Mouse (Mus musculus) forebrain, embryonic 10.5 days (tissue): ENCODE results near the gene Wbp1. TPM values are rescaled to one million over a fixed set of nuclear protein-coding genes. Genes with fewer than 3 reads are reported as not detected.

Source experiments
- DNase-seq: peaks from one replicate; pipeline ENCODE4 v3.0.0-alpha.2; 2017; ENCODE audit warnings: low spot score; ENCODE audit errors: extremely low spot score
- H3K27ac ChIP-seq: fragments of 300-500 bp; sonication (generic); 2 replicates; pipeline ENCODE4 v1.5.1; 2016; ENCODE audit warnings: mild to moderate bottlenecking
- H3K27me3 ChIP-seq: fragments of 300-500 bp; sonication (generic); 2 replicates; pipeline ENCODE4 v1.6.1; 2016; ENCODE audit warnings: mild to moderate bottlenecking; ENCODE audit not compliant: poor library complexity, severe bottlenecking
- H3K36me3 ChIP-seq: fragments of 300-500 bp; sonication (generic); replicated peaks from 2 replicates; pipeline ENCODE4 v1.6.1; 2016; ENCODE audit warnings: mild to moderate bottlenecking, moderate library complexity
- H3K4me1 ChIP-seq: fragments of 300-500 bp; sonication (generic); 2 replicates; pipeline ENCODE4 v1.6.1; 2016
- H3K4me3 ChIP-seq: fragments of 300-500 bp; sonication (generic); 2 replicates; pipeline ENCODE4 v1.5.1; 2016; ENCODE audit warnings: mild to moderate bottlenecking, moderate library complexity
- H3K9me3 ChIP-seq: fragments of 300-500 bp; sonication (generic); 2 replicates; pipeline ENCODE4 v1.6.1; 2016; ENCODE audit warnings: mild to moderate bottlenecking, moderate library complexity
- WGBS: fragments of 180-500 bp; shearing (Covaris S2); methylation state at CpG from one replicate; pipeline ENCODE4 v1.1.7; 2016; 5-methylcytosine and 5-hydroxymethylcytosine counted together
- polyA plus RNA-seq: library from polyadenylated mRNA; unstranded; fragments of >200 nt; fragmentation: Nextera tagmentation; extraction: Ambion mirVana; gene quantifications from 2 replicates; pipeline ENCODE4 v1.2.1, GENCODE M21; 2016

Wbp1 gene
- polyA plus RNA-seq, 1 experiment from 2014 or later: 137 TPM

GRCm38 (mm10) chr6:83108762-83109668 lies 12.3 kb downstream of the Wbp1 start, which contains the start of gene Mrpl53:
Gene Mrpl53, plus strand, starts transcription at chr6:83109040.
- DNase-seq: peak; percentile 84
- WGBS: under 1% methylated on average over 76 of the region's 76 CpGs
- H3K9me3 ChIP-seq: no peaks in the 10 kb centered on the region

GRCm38 (mm10) chr6:83107566-83108400 lies 13.6 kb downstream of the Wbp1 start:
- peaks cover 37% of the 10 kb centered on the region for H3K4me1 ChIP-seq
- H3K4me3 ChIP-seq: peak overlapping the region; percentile 94
- peak; percentile 84 for DNase-seq
- H3K9me3 ChIP-seq: no peaks in the 10 kb centered on the region
- H3K27me3 ChIP-seq: peaks cover 8% of the 10 kb centered on the region
- WGBS: 31% methylated on average over 13 of the region's 13 CpGs
- H3K36me3 ChIP-seq: peaks cover 22% of the 10 kb centered on the region
- peak overlapping the region; percentile 94 for H3K27ac ChIP-seq

More at GRCm38 (mm10) chr6:83108762-83109668, 12.3 kb downstream of the Wbp1 start, which contains the start of gene Mrpl53:
- peak within 1 kb of the TSS; percentile 94 for H3K4me3 ChIP-seq
- H3K4me1 ChIP-seq: peaks cover 30% of the 10 kb centered on the region
- no peaks in the 10 kb centered on the region; the same call in 1 of the 2 replicates for H3K27me3 ChIP-seq
- H3K36me3 ChIP-seq: peaks cover 22% of the 10 kb centered on the region
- peak within 1 kb of the TSS; percentile 94 for H3K27ac ChIP-seq

GRCm38 (mm10) chr6:83104158-83104557 lies 17.2 kb downstream of the Wbp1 start:
- Histone ChIP-seq H3K9me3 (no peaks in the 10 kb centered on the region), H3K36me3 (peaks cover 9% of the 10 kb centered on the region), H3K4me3 (no peak overlapping the region), H3K4me1 (peaks cover 43% of the 10 kb centered on the region), H3K27me3 (peaks cover 28% of the 10 kb centered on the region), H3K27ac (no peak overlapping the region)
- 80% methylated on average over 4 of the region's 4 CpGs for WGBS
- DNase-seq: no peak

GRCm38 (mm10) chr6:83103130-83103650 lies 18.2 kb downstream of the Wbp1 start:
- Histone ChIP-seq H3K9me3 (no peaks in the 10 kb centered on the region), H3K4me1 (peaks cover 36% of the 10 kb centered on the region), H3K36me3 (peaks cover 9% of the 10 kb centered on the region), H3K27me3 (peaks cover 28% of the 10 kb centered on the region), H3K4me3 (peak overlapping the region; percentile 84), H3K27ac (no peak overlapping the region)
- WGBS: 34% methylated on average over 11 of the region's 11 CpGs
- DNase-seq: no peak

- no peaks in the 10 kb centered on the region for H3K9me3 ChIP-seq
- H3K4me1 ChIP-seq: peaks cover 27% of the 10 kb centered on the region
- peak overlapping the region; percentile 89 for H3K27ac ChIP-seq
- H3K27me3 ChIP-seq: peaks cover 28% of the 10 kb centered on the region
- peaks cover 4% of the 10 kb centered on the region; the same call in 1 of the 2 replicates for H3K36me3 ChIP-seq
- under 1% methylated on average over 74 of the region's 74 CpGs for WGBS
- peak overlapping the region; percentile 84 for H3K4me3 ChIP-seq
- DNase-seq: peak; percentile 79
Measured at GRCm38 (mm10) chr6:83101688-83102556, 19.4 kb downstream of the Wbp1 start.

- Histone ChIP-seq H3K36me3 (peaks cover 4% of the 10 kb centered on the region; the same call in 1 of the 2 replicates), H3K4me3 (peak within 1 kb of the TSS; percentile 84), H3K27me3 (peaks cover 31% of the 10 kb centered on the region), H3K9me3 (no peaks in the 10 kb centered on the region), H3K4me1 (peaks cover 27% of the 10 kb centered on the region), H3K27ac (peak within 1 kb of the TSS; percentile 89)
- under 1% methylated on average over 25 of the region's 25 CpGs for WGBS
- no peak for DNase-seq
Measured at GRCm38 (mm10) chr6:83101316-83101687, 20.1 kb downstream of the Wbp1 start, which contains the start of the genes Ccdc142 and Gm42688. Gene Ccdc142, plus strand, starts transcription at chr6:83101601. Gene Gm42688, plus strand, starts transcription at chr6:83101617.

- no peak overlapping the region for H3K4me3 ChIP-seq
- no peaks in the 10 kb centered on the region for H3K36me3 ChIP-seq
- peaks cover 26% of the 10 kb centered on the region for H3K4me1 ChIP-seq
- 76% methylated on average over 2 of the region's 2 CpGs for WGBS
- peaks cover 42% of the 10 kb centered on the region for H3K27me3 ChIP-seq
- no peak overlapping the region for H3K27ac ChIP-seq
- no peak for DNase-seq
- no peaks in the 10 kb centered on the region for H3K9me3 ChIP-seq
Measured at GRCm38 (mm10) chr6:83098411-83098810, 22.9 kb downstream of the Wbp1 start.

- no peak for DNase-seq
- Histone ChIP-seq H3K4me3 (no peak overlapping the region), H3K36me3 (no peaks in the 10 kb centered on the region), H3K27ac (no peak overlapping the region), H3K27me3 (peaks cover 49% of the 10 kb centered on the region), H3K4me1 (peaks cover 3% of the 10 kb centered on the region; the same call in 1 of the 2 replicates), H3K9me3 (no peaks in the 10 kb centered on the region)
- WGBS: 48% methylated on average over 6 of the region's 6 CpGs
Measured at GRCm38 (mm10) chr6:83095968-83096367, 25.4 kb downstream of the Wbp1 start.

GRCm38 (mm10) chr6:83092416-83093127 lies 28.8 kb downstream of the Wbp1 start:
- no peak overlapping the region for H3K27ac ChIP-seq
- H3K4me1 ChIP-seq: peaks cover 10% of the 10 kb centered on the region
- no peak for DNase-seq
- no peaks in the 10 kb centered on the region for H3K36me3 ChIP-seq
- peaks cover 68% of the 10 kb centered on the region for H3K27me3 ChIP-seq
- no peaks in the 10 kb centered on the region for H3K9me3 ChIP-seq
- 52% methylated on average over 6 of the region's 6 CpGs for WGBS
- no peak overlapping the region for H3K4me3 ChIP-seq

GRCm38 (mm10) chr6:83087926-83088260 lies 33.5 kb downstream of the Wbp1 start:
- H3K9me3 ChIP-seq: no peaks in the 10 kb centered on the region
- peaks cover 96% of the 10 kb centered on the region for H3K27me3 ChIP-seq
- H3K4me1 ChIP-seq: peaks cover 43% of the 10 kb centered on the region
- 3% methylated on average over 9 of the region's 9 CpGs for WGBS
- peak overlapping the region; percentile 43 for H3K4me3 ChIP-seq
- H3K27ac ChIP-seq: no peak overlapping the region
- no peaks in the 10 kb centered on the region for H3K36me3 ChIP-seq
- no peak for DNase-seq

GRCm38 (mm10) chr6:83087205-83087925 lies 34.0 kb downstream of the Wbp1 start:
- peak; percentile 30 for DNase-seq
- under 1% methylated on average over 47 of the region's 47 CpGs for WGBS

More at GRCm38 (mm10) chr6:83087205-83087925, 34.0 kb downstream of the Wbp1 start:
- Histone ChIP-seq H3K4me1 (peaks cover 43% of the 10 kb centered on the region), H3K36me3 (peaks cover 2% of the 10 kb centered on the region), H3K9me3 (no peaks in the 10 kb centered on the region), H3K4me3 (peak overlapping the region; percentile 43), H3K27me3 (peaks cover 96% of the 10 kb centered on the region), H3K27ac (no peak overlapping the region)
